Mouse (Mus musculus) cerebellum, adult 18-20 months (tissue): ENCODE measurements around the gene Elf1.

ENCODE experiments used
- DNase-seq, 2 experiments: peaks; one replicate each; pipeline ENCODE4 v3.0.0; 2021

The Elf1 gene

DNA sequence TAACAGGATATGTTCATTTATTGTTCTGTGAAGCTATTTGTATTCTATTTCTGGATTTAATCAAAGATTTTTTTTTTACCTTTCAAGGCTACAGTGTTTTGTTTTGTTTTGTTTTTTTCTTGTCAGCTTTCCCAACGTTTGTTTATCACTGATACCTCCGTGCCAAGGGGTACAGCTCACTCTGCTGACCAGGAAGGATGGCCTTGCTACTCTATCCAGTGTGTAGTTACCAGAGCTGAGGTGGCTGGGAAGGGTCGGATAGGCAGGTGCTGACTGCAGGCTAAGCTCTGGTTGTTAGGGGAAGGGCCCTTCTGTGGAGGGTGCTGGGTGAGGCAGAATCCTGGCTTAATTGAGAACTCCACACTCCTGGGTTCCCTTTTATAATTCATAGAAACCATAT is 9.3 kb downstream of the Elf1 start:
- no peak for DNase-seq

DNA sequence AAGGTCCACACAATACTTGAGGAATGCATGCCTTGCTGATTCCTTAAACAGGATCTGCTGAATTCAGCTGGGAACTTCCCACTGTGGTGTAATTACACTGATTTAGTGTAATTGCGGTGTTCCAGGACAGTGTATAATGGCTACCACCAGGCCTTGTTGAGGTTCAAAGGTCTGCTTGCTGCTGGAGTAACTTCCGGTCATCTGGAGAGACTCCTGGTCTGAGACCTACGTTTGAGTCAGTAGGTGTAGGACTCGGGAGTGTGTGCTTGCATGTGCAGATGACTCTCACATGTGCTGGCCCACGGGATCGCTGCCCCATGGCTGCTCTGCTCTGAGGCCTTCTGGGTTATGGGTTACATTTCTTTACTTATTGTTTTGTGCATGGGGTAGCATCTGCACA is 13.4 kb downstream of the Elf1 start:
- no peak for DNase-seq

DNA sequence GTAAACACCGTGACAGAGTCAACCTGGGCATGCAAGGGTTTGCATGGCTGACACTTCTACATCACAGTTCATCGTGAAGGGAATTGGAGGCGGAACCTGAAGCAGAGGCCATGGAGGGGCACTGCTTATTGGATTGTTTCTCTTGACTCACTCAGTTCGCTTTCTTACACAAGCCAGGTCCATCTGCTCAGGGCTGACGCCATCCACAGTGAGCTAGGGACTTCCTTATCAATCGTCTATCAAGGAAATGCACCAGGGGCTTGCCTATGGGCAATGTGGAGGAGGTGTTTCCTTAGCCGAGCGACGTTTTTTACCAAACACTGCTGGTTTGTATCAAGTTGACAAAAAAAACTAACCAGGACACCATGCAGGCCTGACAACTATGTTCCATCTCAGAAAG is 18.3 kb downstream of the Elf1 start:
- DNase-seq, result no peak

DNA sequence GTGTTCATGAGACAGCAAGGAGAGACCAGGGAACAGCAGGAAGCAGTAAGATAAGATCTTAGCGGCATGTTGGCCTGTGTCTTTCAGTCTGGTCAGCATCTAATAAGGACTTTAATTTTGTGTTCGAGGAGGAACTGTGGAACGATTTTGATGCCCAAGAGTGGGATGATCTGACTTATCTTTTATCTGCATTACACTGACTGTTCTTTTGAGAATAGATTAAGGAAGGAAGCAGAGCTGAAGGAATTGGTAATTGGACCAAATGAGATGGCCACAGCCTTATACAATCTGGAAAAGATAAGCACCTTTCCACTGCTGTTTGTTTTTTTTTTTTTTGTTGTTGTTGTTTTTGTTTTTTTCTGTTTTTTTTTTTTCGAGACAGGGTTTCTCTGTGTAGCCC is 19.8 kb downstream of the Elf1 start:
- no peak for DNase-seq

DNA sequence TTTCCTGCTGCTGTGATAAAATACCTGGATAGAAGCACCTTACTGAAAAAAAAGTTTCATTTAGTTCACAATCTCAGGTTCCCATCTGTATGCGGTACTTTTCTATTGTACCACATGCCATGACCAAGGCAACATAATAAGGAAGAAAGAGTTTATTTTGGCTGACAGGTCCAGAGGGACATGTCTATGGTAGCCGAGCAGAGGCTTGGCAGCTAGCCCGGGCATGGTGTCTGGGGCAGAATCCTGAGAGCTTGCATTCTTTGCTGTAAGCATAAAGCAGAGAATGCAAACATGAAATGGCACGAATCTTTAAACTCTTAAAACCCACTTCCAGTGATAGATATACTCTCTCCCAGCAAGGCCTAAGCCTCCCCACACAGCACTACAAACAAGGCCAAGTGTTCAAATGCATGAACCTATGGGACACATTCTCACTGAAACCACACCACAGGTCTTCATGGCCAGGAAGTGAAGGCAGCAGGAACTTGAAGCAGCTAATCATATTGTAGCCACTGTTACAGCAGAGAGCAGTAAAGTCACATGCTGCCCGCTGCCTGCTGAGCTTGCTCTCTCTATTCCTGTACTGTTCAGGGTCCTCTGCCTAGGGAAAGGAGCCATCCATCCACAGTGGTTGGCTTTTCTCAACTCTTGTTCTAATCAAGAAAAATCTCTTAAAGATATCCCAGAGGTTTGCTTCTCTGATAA is 22.5 kb downstream of the Elf1 start:
- DNase-seq, result no peak

DNA sequence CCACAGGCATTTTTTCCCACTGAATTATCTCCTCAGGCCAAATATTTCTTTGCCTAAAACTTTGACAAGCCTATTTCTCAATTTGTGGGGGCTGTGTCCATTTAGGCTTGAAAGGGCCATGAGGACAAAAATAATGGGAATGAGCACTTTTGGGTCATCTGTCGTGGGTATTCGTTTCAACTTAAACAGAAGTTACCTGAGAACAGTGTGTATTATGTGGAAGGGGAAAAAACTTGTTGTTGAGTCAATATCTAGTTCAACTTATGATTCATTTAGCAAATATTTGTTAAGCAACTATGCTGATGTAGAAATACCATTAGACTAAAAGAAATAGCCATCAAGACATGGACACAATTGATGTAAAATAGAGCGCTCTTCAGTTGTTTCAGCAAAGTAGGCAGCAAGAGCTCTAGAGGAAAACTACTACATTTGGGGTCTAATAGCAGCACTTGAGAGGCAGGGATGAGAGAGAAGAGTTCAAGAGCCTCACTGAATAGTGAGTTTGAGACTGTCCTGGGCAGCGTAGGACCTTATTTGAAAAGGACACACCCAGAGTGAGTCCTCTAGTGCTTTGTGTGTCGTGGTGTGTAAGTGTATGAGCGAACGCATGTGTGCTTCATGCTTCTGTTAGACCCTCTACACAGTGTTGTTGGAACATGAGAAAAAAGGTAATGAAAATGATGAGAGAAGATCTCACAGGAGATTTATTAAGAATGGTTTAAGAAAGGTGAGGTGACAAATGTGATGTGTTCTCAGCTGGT is 23.4 kb downstream of the Elf1 start:
- DNase-seq, result no peak

DNA sequence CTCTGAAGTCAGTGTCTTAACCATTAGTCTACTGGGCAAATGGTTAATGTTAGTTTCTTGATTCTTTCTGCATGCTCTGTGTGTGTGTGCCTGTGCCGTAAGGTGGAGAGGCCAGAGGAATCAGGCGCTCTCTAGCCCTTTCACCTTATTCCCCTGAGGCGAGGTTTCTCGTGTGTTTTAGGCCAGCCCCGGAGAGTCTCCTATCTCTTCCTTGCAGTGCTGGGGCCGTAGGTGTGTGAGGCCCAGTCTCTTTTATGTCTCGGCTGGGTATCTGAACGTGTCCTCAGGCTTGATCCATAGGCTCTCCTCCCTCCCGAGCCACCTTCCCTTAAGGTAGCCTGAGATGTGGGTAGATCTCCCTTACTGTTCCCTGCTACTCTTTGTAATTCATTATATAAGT is 25.2 kb downstream of the Elf1 start:
- DNase-seq, result no peak

DNA sequence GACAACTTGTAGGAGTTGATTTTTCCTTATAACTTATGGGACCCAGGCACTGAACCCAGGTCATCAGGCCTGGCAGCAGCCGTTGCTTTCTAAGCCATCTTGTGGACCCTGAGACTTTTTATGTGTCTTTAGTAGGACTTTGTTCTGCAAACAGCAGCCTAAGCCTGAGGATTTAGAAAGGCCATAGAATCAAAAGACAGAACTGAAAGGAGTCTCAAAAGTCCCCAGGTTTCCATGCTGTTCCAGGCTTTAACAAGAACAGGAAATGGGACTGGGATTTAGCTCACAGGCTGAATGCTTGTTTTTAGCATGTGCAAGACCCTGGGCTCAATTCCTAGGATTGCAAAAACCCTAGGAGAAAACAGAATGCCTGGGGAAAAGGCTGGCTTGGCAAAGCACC is 26.9 kb downstream of the Elf1 start:
- no peak for DNase-seq

DNA sequence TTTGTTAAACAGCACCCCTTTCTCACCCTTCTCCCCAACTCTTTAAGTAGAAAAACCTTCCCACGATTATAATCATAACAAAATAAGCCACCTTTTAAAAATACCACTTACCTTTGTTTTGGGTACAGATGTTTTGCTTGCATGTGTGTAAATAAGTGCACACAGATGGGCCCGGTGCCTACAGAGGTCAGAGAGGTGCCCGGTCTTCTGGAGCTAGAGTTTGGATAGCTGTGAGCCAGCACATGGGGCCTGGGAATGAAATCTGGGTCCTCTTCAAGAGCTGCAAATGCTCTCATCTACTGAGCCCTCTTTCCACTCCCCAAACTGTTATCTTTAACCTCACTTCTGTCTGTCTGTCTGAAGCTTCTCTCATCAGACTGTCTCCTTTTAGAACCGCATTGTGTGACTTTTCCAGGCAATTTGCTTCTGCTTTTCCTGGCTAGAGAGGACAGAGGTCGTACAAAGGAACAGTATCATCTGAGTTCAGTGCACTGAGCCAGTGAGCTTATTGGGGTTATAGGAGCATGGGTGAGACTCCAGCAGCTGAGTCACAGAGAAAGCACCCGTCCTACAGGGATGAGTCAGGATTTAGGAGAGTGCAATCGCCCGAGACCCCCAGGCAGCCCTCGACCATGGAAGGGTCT is 27.8 kb downstream of the Elf1 start:
- no peak for DNase-seq

DNA sequence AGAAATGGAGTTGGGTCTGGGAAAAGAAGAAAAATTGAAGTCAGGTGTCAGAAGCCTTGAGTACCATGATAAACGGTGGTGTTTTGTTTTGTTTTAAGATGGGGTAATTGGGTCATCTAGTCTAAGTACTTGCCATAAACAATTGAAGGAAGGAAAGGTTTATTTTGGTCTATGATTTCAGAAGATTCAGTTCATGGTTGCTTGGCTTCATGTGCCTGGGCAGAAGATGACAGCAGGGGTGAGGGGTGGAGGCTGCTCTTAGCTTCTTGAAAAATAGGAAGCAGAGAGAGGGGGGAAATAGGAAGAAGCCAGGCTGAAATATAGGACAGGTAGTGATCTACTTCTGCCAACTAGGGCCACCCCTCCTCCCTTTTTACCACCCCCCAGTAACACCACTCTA is 30.5 kb downstream of the Elf1 start:
- no peak for DNase-seq

DNA sequence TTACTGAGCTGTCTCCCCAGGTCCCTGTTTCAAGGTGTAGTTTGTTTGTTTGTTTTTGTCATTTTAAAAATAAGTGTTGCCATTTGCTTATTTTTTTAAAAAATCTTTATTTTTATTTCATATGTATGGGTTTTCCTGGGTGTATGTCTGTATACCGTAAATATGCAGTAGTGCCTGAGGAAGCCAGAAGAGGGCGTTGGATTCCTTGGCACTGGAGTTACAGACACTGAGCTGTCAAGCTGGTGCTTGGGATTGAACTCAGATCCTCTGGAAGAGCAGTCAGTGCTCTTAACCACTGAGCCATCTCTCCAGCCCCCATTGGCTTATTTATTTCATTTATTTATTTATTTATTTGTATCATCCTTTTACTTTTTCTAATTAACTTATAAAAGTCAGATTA is 33.0 kb downstream of the Elf1 start:
- no peak for DNase-seq

DNA sequence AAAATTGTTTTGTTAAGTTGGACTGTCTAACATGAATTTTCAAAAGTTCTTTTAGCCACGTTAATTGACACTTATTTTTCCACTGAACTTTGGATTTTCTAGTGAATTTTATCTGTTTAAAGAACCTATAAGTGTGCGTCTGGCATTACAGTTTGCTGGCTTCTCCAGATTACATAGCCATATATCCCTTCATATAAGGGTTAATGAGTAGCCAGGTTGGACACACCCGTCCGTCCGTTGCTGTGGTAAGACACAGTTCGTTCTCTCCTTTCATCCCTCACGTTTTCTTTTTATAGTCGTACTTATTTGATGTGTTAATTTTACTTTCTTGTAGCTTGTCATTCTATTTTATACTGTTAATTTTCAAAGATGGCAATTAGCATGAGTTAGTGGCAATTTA is 34.1 kb downstream of the Elf1 start:
- DNase-seq, result no peak

DNA sequence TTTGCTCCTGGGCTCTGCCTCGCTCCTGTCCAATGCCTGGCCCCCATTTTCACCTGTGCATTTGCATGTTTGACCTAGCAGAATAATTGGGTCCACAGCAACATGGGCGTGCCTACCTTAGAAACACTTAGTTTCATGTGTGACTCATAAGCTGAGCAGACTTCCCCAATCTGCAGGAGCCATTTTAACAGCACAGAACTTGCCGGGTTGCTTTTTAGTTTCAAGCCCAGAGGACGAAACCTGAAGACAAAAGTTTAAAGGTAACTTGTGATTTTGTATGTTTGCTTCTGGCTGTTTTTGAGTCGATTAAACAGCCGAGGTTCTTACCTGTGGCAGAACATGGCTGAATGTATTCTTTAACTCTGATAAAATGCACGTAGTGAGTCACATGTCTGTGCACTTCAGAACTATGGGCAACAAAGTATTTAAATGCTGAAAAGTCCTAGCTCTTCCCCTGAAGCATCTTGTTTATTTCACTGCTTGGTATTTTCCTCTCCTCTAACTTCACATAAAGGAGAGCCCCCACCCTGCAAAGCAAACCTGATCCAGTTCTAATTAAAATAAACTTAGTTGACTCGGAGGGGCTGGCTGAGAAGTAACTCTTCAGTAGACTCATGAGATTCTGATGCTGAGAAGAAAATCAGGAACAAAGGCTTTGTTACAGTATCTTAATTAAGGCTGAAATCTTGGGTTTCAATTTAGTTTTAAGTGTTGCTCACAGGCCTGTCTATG is 34.7 kb downstream of the Elf1 start:
- no peak for DNase-seq

DNA sequence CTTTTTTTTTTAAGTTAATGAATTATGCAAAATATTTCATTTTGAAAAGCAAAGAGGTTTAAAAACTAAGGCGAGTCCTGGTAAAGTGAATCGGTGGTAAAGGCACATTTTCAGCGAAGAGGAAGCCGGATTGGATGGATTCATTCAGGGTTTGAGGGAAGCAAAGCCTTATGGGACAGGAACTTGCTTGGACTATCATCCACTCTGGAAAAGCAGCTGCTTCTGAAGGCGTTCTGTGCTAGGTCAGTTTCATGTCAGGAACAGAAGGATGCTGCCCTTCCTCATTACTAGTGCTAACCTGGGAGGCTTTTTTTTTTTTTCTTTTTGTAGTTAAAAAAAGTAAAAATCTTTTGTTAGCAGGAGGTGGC is 35.2 kb downstream of the Elf1 start:
- DNase-seq, result no peak

DNA sequence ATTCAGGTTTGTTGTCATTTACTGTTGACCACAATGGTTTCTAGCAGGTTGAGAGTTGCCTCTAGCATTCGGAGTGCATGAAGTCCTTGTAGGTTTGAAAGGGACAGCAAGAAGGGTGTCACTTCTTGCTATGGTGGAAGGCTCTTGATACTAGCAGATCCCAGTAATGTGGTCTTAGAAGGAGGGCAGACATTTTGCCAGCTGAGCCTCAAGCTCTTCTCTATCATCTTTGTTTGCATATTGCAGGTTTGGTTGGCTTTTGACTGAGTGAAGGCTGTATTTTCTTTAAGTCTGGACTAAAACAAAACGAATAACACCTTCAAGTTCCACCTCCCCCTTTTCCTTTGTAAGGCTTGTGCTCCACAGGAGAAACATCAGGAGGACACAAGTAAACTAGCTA is 35.8 kb downstream of the Elf1 start:
- no peak for DNase-seq

DNA sequence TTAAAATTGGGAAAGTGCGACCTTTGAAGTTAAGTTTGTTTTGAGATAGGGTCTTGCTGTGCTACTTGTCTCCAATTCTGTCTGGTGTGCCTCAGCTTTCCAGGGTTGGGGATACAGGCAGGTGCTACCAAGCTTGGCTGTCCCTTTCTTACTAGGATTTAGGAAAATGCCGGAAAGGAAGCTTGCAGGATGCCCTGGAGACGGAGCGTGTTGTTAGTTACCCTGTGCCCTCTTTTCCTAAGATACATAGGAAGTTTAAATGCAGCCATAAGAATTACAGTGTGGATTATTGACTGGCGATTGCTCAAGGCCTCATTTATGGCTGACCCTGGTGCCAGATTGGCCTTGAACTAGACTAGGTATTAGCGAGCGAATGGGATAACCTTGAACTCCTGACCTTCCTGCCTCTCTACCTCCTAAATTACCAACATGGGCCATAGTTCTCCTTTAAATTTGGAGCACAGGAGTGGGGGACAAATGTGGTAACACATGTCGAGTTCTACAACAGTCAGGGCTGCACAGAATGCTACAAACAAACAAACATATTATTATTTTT is 36.3 kb downstream of the Elf1 start:
- DNase-seq, result no peak

DNA sequence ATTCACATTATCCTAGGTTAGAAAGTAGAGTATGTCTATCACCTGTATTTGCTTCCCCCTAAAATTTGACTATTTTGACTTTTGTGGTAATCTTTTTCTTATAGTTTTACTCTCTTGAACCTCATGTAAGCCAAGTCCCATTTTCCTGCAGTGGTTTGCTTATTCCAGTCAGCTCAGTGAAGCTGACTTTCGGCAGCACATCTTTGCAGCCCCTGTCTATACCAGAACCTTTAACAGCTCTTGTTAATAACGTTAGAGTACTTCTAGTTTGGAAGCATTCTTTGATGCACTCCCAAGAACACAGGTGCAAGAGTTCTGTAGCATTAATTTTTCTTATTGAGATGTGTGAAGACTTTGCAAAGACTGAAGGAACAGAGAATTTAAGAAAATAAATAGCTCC is 37.1 kb downstream of the Elf1 start:
- no peak for DNase-seq

DNA sequence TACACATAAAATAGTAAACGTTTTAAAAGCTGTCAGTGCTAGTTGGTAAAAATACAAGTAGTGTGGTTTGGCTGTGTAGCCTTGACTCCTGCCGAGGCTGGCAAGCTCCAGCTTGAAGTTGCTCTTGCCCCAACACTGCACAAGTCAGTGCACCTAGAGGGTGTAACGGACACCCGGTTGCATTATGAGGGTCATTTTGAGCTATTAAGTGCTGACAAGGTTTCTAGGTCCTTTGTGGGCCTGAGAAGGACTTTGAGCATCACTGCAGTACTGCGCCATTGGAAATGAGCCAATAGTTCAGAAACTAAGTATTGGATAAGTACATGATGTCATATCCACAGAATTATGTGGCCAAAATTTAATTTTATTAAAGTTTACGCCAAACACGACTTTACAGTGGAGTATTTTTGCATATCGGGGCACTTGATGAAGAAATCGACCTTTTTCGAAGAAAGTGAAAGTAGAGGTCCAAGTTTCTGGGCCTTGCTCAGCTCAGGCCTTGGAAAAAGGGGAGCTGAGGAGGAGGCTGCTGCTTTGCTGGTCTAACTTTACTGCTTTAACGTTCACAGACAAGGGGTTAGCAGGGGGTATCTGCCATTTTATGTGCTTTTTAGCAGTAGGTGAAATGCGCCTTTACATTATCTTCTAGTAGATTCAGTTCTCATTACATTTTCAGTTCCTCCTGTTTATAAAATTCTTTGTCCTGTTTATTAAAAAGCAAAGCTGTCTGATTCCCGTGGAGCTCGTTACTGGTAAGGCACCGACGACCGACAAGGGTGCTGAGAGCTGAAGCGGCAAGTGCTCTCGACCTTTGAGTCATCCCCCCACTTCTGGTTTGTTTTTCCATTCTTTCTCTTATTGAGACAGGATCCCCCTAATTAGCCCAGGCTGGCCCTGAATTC is 38.0 kb downstream of the Elf1 start:
- no peak for DNase-seq

DNA sequence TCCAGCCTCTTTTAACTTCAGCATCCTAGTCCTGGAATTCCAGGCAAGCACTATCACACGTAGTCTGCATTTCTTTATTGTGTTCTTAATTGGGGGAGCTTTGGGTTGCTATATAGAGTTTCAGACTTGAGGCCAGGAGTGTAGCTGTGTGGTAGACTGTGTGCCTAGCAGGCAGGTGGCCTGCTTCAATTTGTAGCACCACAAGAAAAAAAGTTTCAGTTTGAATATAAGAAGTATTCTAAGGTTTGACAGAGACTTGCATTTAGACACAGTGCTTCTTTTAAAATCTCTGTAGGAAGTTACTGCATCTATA is 38.6 kb downstream of the Elf1 start:
- no peak for DNase-seq

DNA sequence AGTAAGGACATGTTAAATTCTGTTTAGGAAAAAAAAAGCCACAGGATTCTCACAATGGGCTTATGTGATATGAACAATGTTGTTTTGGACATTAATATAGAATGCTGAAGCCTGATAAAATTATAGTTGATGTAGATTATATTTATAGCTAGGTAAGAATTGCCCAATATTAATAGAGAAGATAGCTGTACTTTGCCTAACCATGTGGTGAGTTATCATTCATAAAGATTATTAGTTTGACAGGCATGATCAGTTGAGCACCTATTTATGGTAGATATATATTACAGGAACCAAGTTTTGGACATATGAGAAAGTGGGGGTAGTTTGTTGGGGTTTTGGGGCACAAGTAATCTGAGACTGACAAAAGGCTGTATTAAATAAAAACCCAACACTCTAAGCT is 39.6 kb downstream of the Elf1 start:
- no peak for DNase-seq

DNA sequence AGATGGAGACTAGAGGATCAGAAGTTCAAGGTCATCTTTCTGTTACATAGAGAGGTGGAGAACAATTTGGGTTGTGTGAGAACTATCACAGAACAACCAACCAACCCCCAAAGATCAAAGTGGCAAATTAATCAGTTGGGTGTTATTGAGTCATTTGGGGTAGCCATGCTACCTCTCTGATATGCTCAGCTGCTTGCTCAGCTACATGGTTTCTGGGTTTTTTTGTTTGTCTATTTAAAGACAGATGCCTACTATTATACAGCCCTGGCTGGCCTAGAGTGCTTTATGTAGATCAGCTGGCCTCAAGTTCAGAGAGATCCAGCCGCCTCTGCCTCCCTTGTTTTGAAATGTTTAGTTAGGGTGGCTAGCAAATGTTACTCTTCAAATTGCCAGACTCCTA is 40.1 kb downstream of the Elf1 start:
- DNase-seq, result no peak

DNA sequence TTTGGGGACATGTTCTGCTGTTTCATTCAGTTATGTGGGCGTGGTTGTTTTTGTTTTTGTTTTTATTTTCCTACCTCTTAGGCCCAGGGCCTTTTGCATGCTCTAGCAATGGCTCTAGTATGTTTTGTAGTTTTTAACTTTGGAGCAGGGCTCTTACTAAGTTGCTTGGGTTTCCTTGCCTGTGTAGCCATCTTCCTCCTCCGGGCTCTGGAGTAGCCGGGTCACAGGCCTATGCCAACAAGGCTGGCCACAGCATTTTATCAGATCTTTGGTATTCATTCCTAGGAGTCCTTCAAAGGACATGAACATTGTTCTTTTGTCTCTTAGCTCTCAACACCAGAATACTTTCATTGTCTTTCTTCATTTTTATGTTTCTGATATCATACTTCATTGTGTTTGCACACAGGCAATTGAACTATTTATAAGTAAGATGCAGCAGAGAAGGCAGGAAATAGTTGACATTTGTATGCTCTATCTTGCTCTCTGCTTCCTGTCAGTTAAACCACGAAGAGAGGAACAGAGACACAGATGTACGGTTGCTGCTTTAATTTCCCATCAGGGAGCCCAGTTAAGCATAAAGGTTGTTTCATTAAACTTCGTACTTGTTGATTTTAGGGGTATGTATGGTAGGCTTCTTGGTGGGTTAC is 40.6 kb downstream of the Elf1 start:
- no peak for DNase-seq
